ENCODE assay signal across 13 mouse cellular contexts in the genomic region with DNA sequence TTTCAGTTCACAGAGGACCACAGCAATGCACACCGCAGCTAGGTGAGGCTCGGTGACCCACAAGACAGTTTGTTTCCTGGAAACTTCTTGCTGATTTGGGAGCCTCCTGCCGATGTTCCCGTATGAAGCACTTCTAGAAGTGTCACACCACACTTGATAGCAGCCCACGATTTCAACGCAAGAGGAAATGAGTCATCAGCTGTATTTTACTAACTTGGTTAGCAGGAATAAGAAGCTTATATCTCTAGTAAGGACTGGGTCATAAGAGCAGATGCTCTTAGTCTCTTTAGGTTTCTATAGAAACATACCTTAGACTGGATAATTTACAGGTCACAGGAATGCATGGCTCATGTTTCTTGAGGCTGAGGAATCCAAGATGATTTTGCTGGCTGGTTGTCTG.
"Had no signal": no experiment of that assay in that cellular context is flagged by ENCODE, and none has a peak within 500 bp of the region (broad histone marks: within the 10 kb centered on the region; RNA-seq: fewer than 3 reads in every experiment).

No protein-coding gene starts in this region.

- ATAC-seq: liver, postnatal 0 days; lung, postnatal 0 days; midbrain, embryonic 15.5 days had no signal

- H3K36me3 ChIP-seq: limb, embryonic 12.5 days; limb, embryonic 15.5 days; midbrain, embryonic 12.5 days; midbrain, embryonic 15.5 days; stomach, embryonic 15.5 days had no signal

- H3K4me2 ChIP-seq: limb, embryonic 12.5 days; limb, embryonic 15.5 days; liver, embryonic 11.5 days; lung, embryonic 14.5 days; midbrain, embryonic 12.5 days; midbrain, embryonic 15.5 days; stomach, embryonic 15.5 days had no signal

- H3K4me3 ChIP-seq: limb, embryonic 12.5 days; limb, embryonic 15.5 days; midbrain, embryonic 12.5 days; midbrain, embryonic 15.5 days; stomach, embryonic 15.5 days had no signal

- H3K27me3 ChIP-seq: limb, embryonic 12.5 days; limb, embryonic 15.5 days; midbrain, embryonic 12.5 days; midbrain, embryonic 15.5 days; stomach, embryonic 15.5 days had no signal

- DNase-seq: kidney, adult 2 months; kidney, postnatal 36 days; left cerebral cortex, postnatal 4 days; liver, postnatal 0 days; lung, embryonic 14.5 days; thymus, postnatal 25 days had no signal
